Mouse (Mus musculus) kidney, postnatal 0 days (tissue): ENCODE results near the gene Klhl10. TPM values are rescaled to one million over a fixed set of nuclear protein-coding genes. Genes with fewer than 3 reads are reported as not detected.
A peak's percentile ranks its signal among the peaks of the same experiment; 100 is the strongest.

Experiments
- ATAC-seq: fragments of 200-750 bp; cut with Nextera tagmentation; replicated peaks from 2 replicates; pipeline ENCODE4 v1.8.0; 2017; ENCODE audit warnings: low read depth, moderate number of reproducible peaks, moderate TSS enrichment, moderate library complexity; ENCODE audit not compliant: low FRiP score
- DNase-seq: peaks from one replicate; pipeline ENCODE4 v3.0.0-alpha.2; 2016; ENCODE audit warnings: low spot score
- H3K27ac ChIP-seq: fragments of 300-500 bp; sonication (generic); 2 replicates; pipeline ENCODE4 v1.5.1; 2014; ENCODE audit warnings: mild to moderate bottlenecking
- H3K27me3 ChIP-seq: fragments of 300-500 bp; sonication (generic); 2 replicates; pipeline ENCODE4 v1.6.1; 2014; ENCODE audit warnings: low read length, mixed read lengths; ENCODE audit not compliant: insufficient read depth
- H3K36me3 ChIP-seq: fragments of 300-500 bp; sonication (generic); 2 replicates; pipeline ENCODE4 v1.6.1; 2014; ENCODE audit warnings: low read length, mixed read lengths; ENCODE audit not compliant: insufficient read depth
- H3K4me1 ChIP-seq: fragments of 300-500 bp; sonication (generic); replicated peaks from 2 replicates; pipeline ENCODE4 v1.6.1; 2014; ENCODE audit warnings: antibody characterized with exemption, low read length, mixed read lengths; ENCODE audit not compliant: insufficient read depth
- H3K4me2 ChIP-seq: fragments of 300-500 bp; sonication (generic); 2 replicates; pipeline ENCODE4 v1.6.1; 2014; ENCODE audit warnings: mild to moderate bottlenecking, low read length, moderate library complexity, mixed read lengths
- H3K4me3 ChIP-seq: fragments of 300-500 bp; sonication (generic); replicated peaks from 2 replicates; pipeline ENCODE4 v1.5.1; 2014; ENCODE audit warnings: low read depth, low read length
- H3K9ac ChIP-seq: fragments of 300-500 bp; sonication (generic); 2 replicates; pipeline ENCODE4 v1.6.1; 2014; ENCODE audit warnings: low read depth, low read length
- H3K9me3 ChIP-seq: fragments of 300-500 bp; sonication (generic); replicated peaks from 2 replicates; pipeline ENCODE4 v1.6.1; 2016; ENCODE audit warnings: low read length, inconsistent platforms, mixed read lengths
- CTCF ChIP-seq: IDR thresholded peaks from 2 replicates; pipeline ENCODE4 v1.5.1; 2016; ENCODE audit warnings: antibody characterized with exemption, low read depth, mild to moderate bottlenecking, moderate library complexity
- WGBS: fragments of 180-500 bp; shearing (Covaris S2); extraction: QIAGEN DNeasy Blood & Tissue Kit; methylation state at CpG from one replicate; pipeline ENCODE4 v1.1.7; 2014; 5-methylcytosine and 5-hydroxymethylcytosine counted together
- polyA plus RNA-seq: library from polyadenylated mRNA; unstranded; fragments of >200 nt; fragmentation: Nextera tagmentation; extraction: Ambion mirVana; gene quantifications from 2 replicates; pipeline ENCODE4 v1.2.1, GENCODE M21; 2015

The Klhl10 gene
- polyA plus RNA-seq, 1 experiment from 2014 or later = 0.32 TPM

GRCm38 (mm10) chr11:100430052-100430451 is 11.7 kb upstream of the Klhl10 start:
- Histone ChIP-seq H3K9me3 (no peaks in the 10 kb centered on the region), H3K9ac (no peak overlapping the region), H3K4me3 (no peak overlapping the region), H3K4me1 (no peaks in the 10 kb centered on the region), H3K4me2 (no peak overlapping the region), H3K36me3 (peaks cover 15% of the 10 kb centered on the region; the same call in 1 of the 2 replicates), H3K27ac (no peak overlapping the region), H3K27me3 (no peaks in the 10 kb centered on the region)
- DNase-seq = no peak
- no peak for TF ChIP-seq CTCF
- no peak for ATAC-seq
- WGBS = 90% methylated on average over 7 of the region's 7 CpGs

GRCm38 (mm10) chr11:100432002-100432401 is 9.7 kb upstream of the Klhl10 start:
- Histone ChIP-seq H3K9me3 (no peaks in the 10 kb centered on the region), H3K4me1 (no peaks in the 10 kb centered on the region), H3K4me3 (no peak overlapping the region), H3K4me2 (no peak overlapping the region), H3K27me3 (no peaks in the 10 kb centered on the region), H3K9ac (no peak overlapping the region), H3K36me3 (peaks cover 21% of the 10 kb centered on the region; the same call in 1 of the 2 replicates), H3K27ac (no peak overlapping the region)
- no peak for TF ChIP-seq CTCF
- DNase-seq (no peak), ATAC-seq (no peak)
- 91% methylated on average over 5 of the region's 5 CpGs for WGBS

GRCm38 (mm10) chr11:100435678-100436246 is 6.0 kb upstream of the Klhl10 start:
- ATAC-seq = no peak
- Histone ChIP-seq H3K4me1 (peaks cover 16% of the 10 kb centered on the region), H3K9me3 (no peaks in the 10 kb centered on the region), H3K27me3 (no peaks in the 10 kb centered on the region), H3K9ac (no peak overlapping the region), H3K4me3 (no peak overlapping the region), H3K36me3 (peaks cover 10% of the 10 kb centered on the region; the same call in 1 of the 2 replicates), H3K4me2 (no peak overlapping the region), H3K27ac (no peak overlapping the region)
- TF ChIP-seq CTCF = no peak
- 71% methylated on average over 9 of the region's 9 CpGs for WGBS
- DNase-seq = no peak

- Histone ChIP-seq H3K27me3 (no peaks in the 10 kb centered on the region), H3K9me3 (no peaks in the 10 kb centered on the region), H3K9ac (no peak overlapping the region), H3K36me3 (peaks cover 6% of the 10 kb centered on the region; the same call in 1 of the 2 replicates), H3K4me2 (no peak overlapping the region), H3K4me3 (no peak overlapping the region), H3K4me1 (peaks cover 16% of the 10 kb centered on the region), H3K27ac (no peak overlapping the region)
- DNase-seq = peak; percentile 38
- no peak for TF ChIP-seq CTCF
- 48% methylated on average over 1 of the region's 1 CpGs for WGBS
- no peak for ATAC-seq
Measured at GRCm38 (mm10) chr11:100437901-100438300, 3.8 kb upstream of the Klhl10 start.

GRCm38 (mm10) chr11:100440691-100441522 is 810 bp upstream of the Klhl10 start:
- Histone ChIP-seq H3K4me3 (peak overlapping the region; percentile 85), H3K27ac (peak overlapping the region; percentile 16; the same call in 1 of the 2 replicates), H3K27me3 (no peaks in the 10 kb centered on the region), H3K4me2 (peak overlapping the region; percentile 96), H3K9ac (peak overlapping the region; percentile 91), H3K9me3 (no peaks in the 10 kb centered on the region), H3K4me1 (peaks cover 16% of the 10 kb centered on the region), H3K36me3 (peaks cover 5% of the 10 kb centered on the region; the same call in 1 of the 2 replicates)
- ATAC-seq = peak; percentile 91
- 1% methylated on average over 52 of the region's 52 CpGs for WGBS
- DNase-seq = peak; percentile 90
- no peak for TF ChIP-seq CTCF

GRCm38 (mm10) chr11:100442625-100443024 is 908 bp downstream of the Klhl10 start:
- Histone ChIP-seq H3K27ac (no peak overlapping the region), H3K9me3 (no peaks in the 10 kb centered on the region), H3K36me3 (no peaks in the 10 kb centered on the region), H3K9ac (no peak overlapping the region), H3K4me2 (no peak overlapping the region), H3K4me1 (peaks cover 16% of the 10 kb centered on the region), H3K4me3 (no peak overlapping the region), H3K27me3 (no peaks in the 10 kb centered on the region)
- TF ChIP-seq CTCF = no peak
- DNase-seq = no peak
- ATAC-seq = no peak
- 73% methylated on average over 6 of the region's 6 CpGs for WGBS
